Mouse (Mus musculus): ENCODE results near the gene Ankrd6. TPM values are rescaled to one million over a fixed set of nuclear protein-coding genes. Genes with fewer than 3 reads are reported as not detected.
A peak's percentile ranks its signal among the peaks of the same experiment; 100 is the strongest.

The Ankrd6 gene
- total RNA-seq (2012; rRNA removed) (1.1 and 1.4 TPM in 2 replicates), polyA plus RNA-seq (2012; ENCODE audit: insufficient read depth in 1 of 2, insufficient read length in 2 of 2, low read depth in 1 of 2, low replicate concordance in 2 of 2, missing spikeins in 1 of 2) (1 to 10 TPM in 1 of 2 experiments, not detected in 1; 1.8 TPM)

DNA sequence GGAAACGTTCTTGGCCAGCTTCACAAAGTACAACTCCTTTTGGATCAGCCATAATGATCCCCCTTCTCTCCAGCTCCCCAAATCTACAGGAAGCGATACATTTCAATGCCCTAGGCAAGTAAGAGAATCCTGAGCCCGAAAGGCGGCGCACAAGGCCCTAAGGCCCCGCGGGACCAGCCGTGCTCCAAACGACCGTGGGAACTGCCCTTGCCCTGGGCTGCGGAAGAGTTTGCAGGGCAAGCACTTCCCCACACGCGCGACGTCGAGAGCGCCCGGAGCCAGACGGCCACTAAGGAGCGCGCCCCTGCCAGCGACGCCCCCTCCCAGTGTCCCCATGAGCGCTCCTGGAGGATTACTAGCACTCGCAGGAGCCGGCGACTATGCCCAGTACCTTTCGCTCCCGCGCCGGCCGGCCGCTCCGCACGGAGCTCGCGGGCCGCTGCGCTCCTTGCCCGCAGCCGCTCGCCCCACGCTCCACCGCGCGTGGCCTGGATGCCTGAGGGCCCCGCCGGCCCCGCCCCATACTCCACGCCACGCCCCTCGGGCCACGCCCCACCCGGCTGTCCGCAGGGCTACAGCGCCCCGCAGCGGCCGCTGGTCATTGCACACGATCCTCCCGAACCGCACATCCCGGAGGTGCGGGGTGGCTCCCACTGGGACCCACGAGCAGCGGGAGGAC lies at the start of gene Ankrd6:
Ankrd6 (minus strand) TSS at position 486 of the 679 bp plus-strand sequence.
- peak; percentile 58 for DNase-seq (ENCODE audit: low read depth, low spot score)
- Histone ChIP-seq H3K79me2 (ENCODE audit: control insufficient read depth, insufficient read depth, low read length, poor library complexity) (no peaks in the 10 kb centered on the region), H3K4me1 (ENCODE audit: control insufficient read depth in 1 of 2, insufficient read depth in 2 of 2, low read length in 2 of 2) (no peaks in the 10 kb centered on the region), H3K9ac (ENCODE audit: control insufficient read depth, low read depth, low read length, poor library complexity, severe bottlenecking) (peak within 1 kb of the TSS; percentile 9; the same call in 1 of the 2 replicates), H3K27ac (ENCODE audit: control insufficient read depth, low read depth, low read length) (no peak within 1 kb of the TSS), H3K4me3 (ENCODE audit: control insufficient read depth in 1 of 2, insufficient read depth in 1 of 2, low read depth in 2 of 2, low read length in 2 of 2) (peak within 1 kb of the TSS; percentile 45 to 46; a peak in 3 of 4 replicates), H3K36me3 (ENCODE audit: control insufficient read depth in 1 of 2, insufficient read depth in 2 of 2, low read length in 2 of 2) (no peaks in the 10 kb centered on the region), H3K27me3 (ENCODE audit: control insufficient read depth in 1 of 2, insufficient read depth in 2 of 2, low read length in 2 of 2) (no peaks in the 10 kb centered on the region; a peak in 1 of 4 replicates), H3K9me3 (replicated peaks; ENCODE audit: insufficient read depth, low read length) (no peaks in the 10 kb centered on the region)
- no peak for TF ChIP-seq TCF12 (IDR thresholded peaks at IDR 0.05; ENCODE audit: low read depth, low read length)
- no peak for TF ChIP-seq SIN3A (IDR thresholded peaks at IDR 0.05; ENCODE audit: low read length)
- TF ChIP-seq E2F4 (IDR thresholded peaks at IDR 0.05; ENCODE audit: borderline replicate concordance, low read depth, low read length), result no peak
- peak in 2 of 3 experiments; percentile 69 to 86; a peak in 5 of 6 replicates for TF ChIP-seq CTCF (IDR thresholded peaks at IDR 0.05 in 2 of 3, conservative IDR thresholded peaks at IDR 0.05 in 1 of 3; ENCODE audit: control insufficient read depth in 1 of 3, insufficient read depth in 1 of 3, low read depth in 2 of 3, low read length in 3 of 3, poor library complexity in 1 of 3, severe bottlenecking in 1 of 3)
- TF ChIP-seq ZC3H11A (IDR thresholded peaks at IDR 0.05; ENCODE audit: low read depth, low read length), result peak; percentile 57
- TF ChIP-seq SMC3 (IDR thresholded peaks at IDR 0.05; ENCODE audit: low read depth, low read length), result peak; percentile 66
- no peak for TF ChIP-seq MEF2A (IDR thresholded peaks at IDR 0.05; ENCODE audit: extremely low read depth, insufficient replicate concordance, low read depth, low read length, poor library complexity, severe bottlenecking)
- peak; percentile 40; the same call in 1 of the 2 replicates for TF ChIP-seq MXI1 (IDR thresholded peaks at IDR 0.05; ENCODE audit: low read depth, low read length)
- peak; percentile 67 for TF ChIP-seq RAD21 (IDR thresholded peaks at IDR 0.05; ENCODE audit: low read depth, low read length)

GRCm38 (mm10) chr4:32998996-32999395 lies 48.4 kb upstream of the Ankrd6 start:
- Histone ChIP-seq H3K9ac (ENCODE audit: control insufficient read depth, low read depth, low read length, poor library complexity, severe bottlenecking) (no peak overlapping the region), H3K27ac (ENCODE audit: control insufficient read depth, low read depth, low read length) (no peak overlapping the region), H3K9me3 (replicated peaks; ENCODE audit: insufficient read depth, low read length) (no peaks in the 10 kb centered on the region), H3K36me3 (ENCODE audit: control insufficient read depth in 1 of 2, insufficient read depth in 2 of 2, low read length in 2 of 2) (no peaks in the 10 kb centered on the region), H3K4me1 (ENCODE audit: control insufficient read depth in 1 of 2, insufficient read depth in 2 of 2, low read length in 2 of 2) (no peaks in the 10 kb centered on the region), H3K4me3 (ENCODE audit: control insufficient read depth in 1 of 2, insufficient read depth in 1 of 2, low read depth in 2 of 2, low read length in 2 of 2) (no peak overlapping the region), H3K27me3 (ENCODE audit: control insufficient read depth in 1 of 2, insufficient read depth in 2 of 2, low read length in 2 of 2) (no peaks in the 10 kb centered on the region; a peak in 1 of 4 replicates), H3K79me2 (ENCODE audit: control insufficient read depth, insufficient read depth, low read length, poor library complexity) (no peaks in the 10 kb centered on the region)
- no peak for DNase-seq (ENCODE audit: low read depth, low spot score)
- no peak for TF ChIP-seq NELFE (IDR thresholded peaks at IDR 0.05; ENCODE audit: low read depth, low read length)
- no peak for TF ChIP-seq MAX (IDR thresholded peaks at IDR 0.05; ENCODE audit: low read length)

DNA sequence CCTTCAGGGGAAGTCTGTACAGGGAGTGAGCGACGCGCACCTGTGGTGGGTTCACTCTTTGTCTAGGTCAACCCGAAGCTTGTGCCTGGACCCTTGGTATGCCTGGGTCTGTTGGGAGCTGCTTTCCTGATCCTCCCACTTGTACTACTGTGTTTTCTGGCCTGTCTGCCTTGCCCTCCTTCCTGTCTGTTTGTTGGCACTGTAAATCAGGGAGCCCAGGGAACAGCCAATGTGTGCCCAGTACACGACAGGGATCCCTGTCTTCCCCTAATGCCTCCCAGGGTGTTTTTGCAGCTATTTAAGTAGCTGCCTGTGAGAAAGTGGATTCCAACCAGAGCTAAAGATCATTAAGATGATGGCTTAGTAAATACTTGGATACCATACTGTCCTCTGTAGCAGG lies 46.9 kb upstream of the Ankrd6 start:
- H3K36me3 ChIP-seq (ENCODE audit: control insufficient read depth in 1 of 2, insufficient read depth in 2 of 2, low read length in 2 of 2), result no peaks in the 10 kb centered on the region
- H3K4me3 ChIP-seq (ENCODE audit: control insufficient read depth in 1 of 2, insufficient read depth in 1 of 2, low read depth in 2 of 2, low read length in 2 of 2), result no peak overlapping the region
- no peaks in the 10 kb centered on the region for H3K9me3 ChIP-seq (replicated peaks; ENCODE audit: insufficient read depth, low read length)
- H3K9ac ChIP-seq (ENCODE audit: control insufficient read depth, low read depth, low read length, poor library complexity, severe bottlenecking), result no peak overlapping the region
- H3K27ac ChIP-seq (ENCODE audit: control insufficient read depth, low read depth, low read length), result no peak overlapping the region
- H3K79me2 ChIP-seq (ENCODE audit: control insufficient read depth, insufficient read depth, low read length, poor library complexity), result no peaks in the 10 kb centered on the region
- TF ChIP-seq ZMIZ1 (IDR thresholded peaks at IDR 0.05; ENCODE audit: low read depth, low read length) (no peak), KAT2A (conservative IDR thresholded peaks at IDR 0.05; ENCODE audit: low read depth, low read length) (no peak), MYC (IDR thresholded peaks at IDR 0.05; ENCODE audit: low read depth, low read length) (no peak), MAX (IDR thresholded peaks at IDR 0.05; ENCODE audit: low read length) (no peak), CTCF (IDR thresholded peaks at IDR 0.05 in 2 of 3, conservative IDR thresholded peaks at IDR 0.05 in 1 of 3; ENCODE audit: control insufficient read depth in 1 of 3, insufficient read depth in 1 of 3, low read depth in 2 of 3, low read length in 3 of 3, poor library complexity in 1 of 3, severe bottlenecking in 1 of 3) (no peak), TBP (IDR thresholded peaks at IDR 0.05; ENCODE audit: low read depth, low read length) (no peak), ELF1 (IDR thresholded peaks at IDR 0.05; ENCODE audit: low read depth, low read length) (no peak), ZKSCAN1 (IDR thresholded peaks at IDR 0.05; ENCODE audit: low read depth, low read length) (no peak), POLR2AphosphoS5 (IDR thresholded peaks at IDR 0.05; ENCODE audit: borderline replicate concordance, low read depth, low read length) (no peak), JUND (IDR thresholded peaks at IDR 0.05; ENCODE audit: low read depth, low read length) (no peak), BHLHE40 (IDR thresholded peaks at IDR 0.05; ENCODE audit: borderline replicate concordance, low read depth, low read length) (no peak), RAD21 (IDR thresholded peaks at IDR 0.05; ENCODE audit: low read depth, low read length) (no peak), SMC3 (IDR thresholded peaks at IDR 0.05; ENCODE audit: low read depth, low read length) (no peak), E2F4 (IDR thresholded peaks at IDR 0.05; ENCODE audit: borderline replicate concordance, low read depth, low read length) (no peak), NRF1 (IDR thresholded peaks at IDR 0.05; ENCODE audit: insufficient read depth, low read depth, low read length, poor library complexity, severe bottlenecking) (no peak)
- DNase-seq (ENCODE audit: low read depth, low spot score), result no peak
- H3K27me3 ChIP-seq (ENCODE audit: control insufficient read depth in 1 of 2, insufficient read depth in 2 of 2, low read length in 2 of 2), result no peaks in the 10 kb centered on the region; a peak in 1 of 4 replicates
- H3K4me1 ChIP-seq (ENCODE audit: control insufficient read depth in 1 of 2, insufficient read depth in 2 of 2, low read length in 2 of 2), result no peaks in the 10 kb centered on the region
